Mouse (Mus musculus): ENCODE results near the gene Qrich1. TPM values are rescaled to one million over a fixed set of nuclear protein-coding genes. Genes with fewer than 3 reads are reported as not detected.

Qrich1 gene
- polyA plus RNA-seq, 1 experiment from 2014 or later, result 156 TPM

DNA sequence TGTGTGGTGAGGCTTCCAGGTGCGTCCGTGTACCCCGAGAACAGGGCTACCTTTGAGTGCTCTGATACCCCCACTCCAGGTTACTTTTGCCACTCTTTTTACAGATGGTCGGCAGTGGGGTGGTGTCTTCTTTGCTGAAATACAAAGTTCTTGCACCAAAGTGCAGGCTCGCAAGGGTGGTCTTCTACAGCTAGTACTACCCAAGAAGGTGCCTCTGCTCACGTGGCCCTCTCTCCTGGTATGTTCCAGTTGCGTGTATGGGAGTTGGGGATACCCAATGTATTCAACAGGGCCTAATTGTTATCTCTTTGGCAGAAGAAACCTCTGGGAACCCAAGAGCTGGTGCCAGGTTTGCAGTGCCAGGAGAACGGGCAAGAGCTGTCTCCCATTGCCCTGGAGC lies 23.4 kb upstream of the Qrich1 start:
- Histone ChIP-seq H3K9me3 (no peaks in the 10 kb centered on the region), H3K9ac (replicated peaks) (no peak overlapping the region), H3K4me2 (no peak overlapping the region), H3K27me3 (no peaks in the 10 kb centered on the region), H3K36me3 (peaks cover 82% of the 10 kb centered on the region), H3K4me1 (replicated peaks) (peaks cover 26% of the 10 kb centered on the region), H3K4me3 (replicated peaks) (no peak overlapping the region), H3K27ac (no peak overlapping the region)
- 95% methylated on average over 8 of the region's 8 CpGs for WGBS
- ATAC-seq (ENCODE audit: insufficient number of reproducible peaks, insufficient read depth, low FRiP score, low TSS enrichment, low read depth), result no peak

DNA sequence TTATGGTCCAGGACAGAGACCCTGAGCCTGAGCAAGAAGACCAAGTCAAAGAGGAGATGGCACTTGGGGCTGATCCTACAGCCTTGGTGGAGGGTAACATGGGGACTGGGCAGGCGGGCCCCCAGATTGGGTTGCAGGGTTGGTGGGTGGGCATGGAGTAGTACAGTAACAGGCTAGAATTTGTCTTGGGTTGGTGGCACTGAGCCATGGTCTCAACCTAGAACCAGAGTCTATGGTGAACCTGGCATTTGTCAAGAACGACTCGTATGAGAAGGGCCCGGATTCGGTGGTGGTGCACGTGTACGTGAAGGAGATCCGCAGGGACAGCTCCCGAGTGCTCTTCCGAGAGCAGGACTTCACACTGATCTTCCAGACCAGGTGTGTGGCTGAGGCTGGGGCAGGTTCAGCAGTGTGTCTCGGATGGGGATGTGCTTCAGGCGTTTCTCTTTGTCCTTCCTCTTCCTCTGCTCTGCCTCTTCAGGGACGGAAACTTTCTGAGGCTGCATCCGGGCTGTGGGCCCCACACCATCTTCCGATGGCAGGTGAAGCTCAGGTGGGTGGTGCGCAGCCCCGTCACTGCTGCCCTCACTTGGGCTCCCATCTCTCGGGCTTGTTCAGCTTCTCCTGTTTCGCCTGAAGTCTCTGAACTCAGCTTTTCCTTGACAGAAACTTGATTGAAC lies 22.3 kb upstream of the Qrich1 start:
- peaks cover 25% of the 10 kb centered on the region for H3K4me1 ChIP-seq (replicated peaks)
- no peaks in the 10 kb centered on the region for H3K9me3 ChIP-seq
- 94% methylated on average over 19 of the region's 19 CpGs for WGBS
- H3K27me3 ChIP-seq, result no peaks in the 10 kb centered on the region
- no peak overlapping the region for H3K4me2 ChIP-seq
- no peak overlapping the region for H3K4me3 ChIP-seq (replicated peaks)
- no peak for ATAC-seq (ENCODE audit: insufficient number of reproducible peaks, insufficient read depth, low FRiP score, low TSS enrichment, low read depth)
- H3K36me3 ChIP-seq, result peaks cover 82% of the 10 kb centered on the region
- H3K27ac ChIP-seq, result no peak overlapping the region
- no peak overlapping the region for H3K9ac ChIP-seq (replicated peaks)

- no peak overlapping the region for H3K4me2 ChIP-seq
- H3K27me3 ChIP-seq, result no peaks in the 10 kb centered on the region
- no peaks in the 10 kb centered on the region for H3K9me3 ChIP-seq
- ATAC-seq (ENCODE audit: insufficient number of reproducible peaks, insufficient read depth, low FRiP score, low TSS enrichment, low read depth), result no peak
- H3K36me3 ChIP-seq, result peaks cover 82% of the 10 kb centered on the region
- 87% methylated on average over 10 of the region's 10 CpGs for WGBS
- peaks cover 19% of the 10 kb centered on the region for H3K4me1 ChIP-seq (replicated peaks)
- H3K9ac ChIP-seq (replicated peaks), result no peak overlapping the region
- no peak overlapping the region for H3K27ac ChIP-seq
- no peak overlapping the region for H3K4me3 ChIP-seq (replicated peaks)
Measured at GRCm38 (mm10) chr9:108494905-108495304, 21.7 kb upstream of the Qrich1 start.

DNA sequence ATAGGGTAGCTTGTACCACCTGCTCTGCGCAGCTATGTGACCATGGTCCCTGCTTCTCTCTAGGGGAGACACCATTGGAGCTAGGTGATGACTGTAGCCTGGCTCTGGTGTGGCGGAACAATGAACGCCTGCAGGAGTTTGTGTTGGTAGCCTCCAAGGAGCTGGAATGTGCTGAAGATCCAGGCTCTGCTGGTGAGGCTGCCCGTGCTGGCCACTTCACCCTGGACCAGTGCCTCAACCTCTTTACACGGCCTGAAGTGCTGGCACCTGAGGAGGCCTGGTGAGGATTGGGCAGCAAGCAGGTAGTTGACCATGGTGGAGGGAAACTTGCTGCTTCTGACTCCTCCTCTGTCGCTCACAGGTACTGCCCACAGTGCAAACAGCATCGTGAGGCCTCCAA lies 17.4 kb upstream of the Qrich1 start:
- Histone ChIP-seq H3K36me3 (peaks cover 95% of the 10 kb centered on the region), H3K27me3 (no peaks in the 10 kb centered on the region), H3K4me1 (replicated peaks) (no peaks in the 10 kb centered on the region), H3K4me2 (no peak overlapping the region), H3K9me3 (no peaks in the 10 kb centered on the region), H3K4me3 (replicated peaks) (no peak overlapping the region), H3K9ac (replicated peaks) (no peak overlapping the region), H3K27ac (no peak overlapping the region)
- no peak for ATAC-seq (ENCODE audit: insufficient number of reproducible peaks, insufficient read depth, low FRiP score, low TSS enrichment, low read depth)
- WGBS, result 94% methylated on average over 7 of the region's 7 CpGs

DNA sequence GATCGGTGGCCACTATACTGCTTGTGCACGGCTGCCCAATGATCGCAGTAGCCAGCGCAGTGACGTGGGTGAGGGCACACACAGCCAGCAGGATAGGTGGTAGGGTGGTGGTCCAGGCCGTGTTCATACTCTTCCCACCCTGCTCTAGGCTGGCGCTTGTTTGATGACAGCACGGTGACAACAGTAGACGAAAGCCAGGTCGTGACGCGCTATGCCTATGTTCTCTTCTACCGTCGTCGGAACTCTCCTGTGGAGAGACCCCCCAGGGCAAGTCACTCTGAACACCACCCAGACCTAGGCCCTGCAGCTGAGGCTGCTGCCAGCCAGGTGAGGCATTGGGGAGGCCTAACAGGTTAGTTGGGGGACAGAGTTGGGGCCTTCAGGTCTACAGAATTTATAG lies 16.7 kb upstream of the Qrich1 start:
- H3K27me3 ChIP-seq, result no peaks in the 10 kb centered on the region
- H3K4me2 ChIP-seq, result no peak overlapping the region
- peaks cover 88% of the 10 kb centered on the region for H3K36me3 ChIP-seq
- 93% methylated on average over 15 of the region's 15 CpGs for WGBS
- ATAC-seq (ENCODE audit: insufficient number of reproducible peaks, insufficient read depth, low FRiP score, low TSS enrichment, low read depth), result no peak
- H3K4me1 ChIP-seq (replicated peaks), result no peaks in the 10 kb centered on the region
- H3K27ac ChIP-seq, result no peak overlapping the region
- no peak overlapping the region for H3K4me3 ChIP-seq (replicated peaks)
- H3K9ac ChIP-seq (replicated peaks), result no peak overlapping the region
- no peaks in the 10 kb centered on the region for H3K9me3 ChIP-seq

DNA sequence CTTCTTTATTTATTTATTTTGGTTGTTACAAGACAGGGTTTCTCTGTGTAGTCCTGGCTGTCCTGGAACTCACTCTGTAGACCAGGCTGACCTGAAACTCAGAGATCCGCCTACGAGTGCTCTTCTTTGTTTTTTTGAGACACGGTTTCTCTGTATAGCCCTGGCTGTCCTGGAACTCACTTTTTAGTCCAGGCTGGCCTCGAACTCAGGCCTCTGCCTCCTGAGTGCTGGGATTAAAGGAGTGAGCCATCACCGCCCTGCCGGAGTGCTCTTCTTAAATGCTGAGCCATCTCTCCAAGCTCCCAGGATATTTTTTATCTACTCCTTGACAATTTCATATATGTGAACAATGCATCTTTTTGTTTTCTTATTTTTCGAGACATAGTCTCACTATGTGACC lies 9.7 kb upstream of the Qrich1 start:
- Histone ChIP-seq H3K4me3 (replicated peaks) (peak overlapping the region; percentile 78), H3K4me2 (peak overlapping the region; percentile 92), H3K9me3 (no peaks in the 10 kb centered on the region), H3K4me1 (replicated peaks) (peaks cover 14% of the 10 kb centered on the region), H3K27ac (peak overlapping the region; percentile 69; the same call in 1 of the 2 replicates), H3K36me3 (peaks cover 47% of the 10 kb centered on the region), H3K27me3 (no peaks in the 10 kb centered on the region), H3K9ac (replicated peaks) (no peak overlapping the region)
- WGBS, result 85% methylated on average over 7 of the region's 7 CpGs
- ATAC-seq (ENCODE audit: insufficient number of reproducible peaks, insufficient read depth, low FRiP score, low TSS enrichment, low read depth), result no peak

GRCm38 (mm10) chr9:108507619-108508434 lies 8.8 kb upstream of the Qrich1 start, which contains the start of gene Qars:
Gene Qars (plus strand): TSS chr9:108507706.
- Histone ChIP-seq H3K4me2 (peak within 1 kb of the TSS; percentile 92), H3K27ac (peak within 1 kb of the TSS; percentile 76), H3K36me3 (peaks cover 47% of the 10 kb centered on the region), H3K9me3 (no peaks in the 10 kb centered on the region), H3K4me3 (replicated peaks) (peak within 1 kb of the TSS; percentile 78), H3K4me1 (replicated peaks) (peaks cover 14% of the 10 kb centered on the region), H3K27me3 (no peaks in the 10 kb centered on the region), H3K9ac (replicated peaks) (peak within 1 kb of the TSS; percentile 81)
- peak; percentile 94 for ATAC-seq (ENCODE audit: insufficient number of reproducible peaks, insufficient read depth, low FRiP score, low TSS enrichment, low read depth)
- WGBS, result under 1% methylated on average over 37 of the region's 37 CpGs

GRCm38 (mm10) chr9:108508776-108509175 lies 7.8 kb upstream of the Qrich1 start:
- Histone ChIP-seq H3K27me3 (no peaks in the 10 kb centered on the region), H3K4me1 (replicated peaks) (peaks cover 14% of the 10 kb centered on the region), H3K9ac (replicated peaks) (peak overlapping the region; percentile 81), H3K4me2 (peak overlapping the region; percentile 92), H3K36me3 (peaks cover 48% of the 10 kb centered on the region), H3K4me3 (replicated peaks) (peak overlapping the region; percentile 78), H3K27ac (no peak overlapping the region), H3K9me3 (no peaks in the 10 kb centered on the region)
- WGBS, result 85% methylated on average over 7 of the region's 7 CpGs
- ATAC-seq (ENCODE audit: insufficient number of reproducible peaks, insufficient read depth, low FRiP score, low TSS enrichment, low read depth), result no peak

GRCm38 (mm10) chr9:108517253-108517930 lies 786 bp downstream of the Qrich1 start:
- under 1% methylated on average over 78 of the region's 95 CpGs for WGBS

DNA sequence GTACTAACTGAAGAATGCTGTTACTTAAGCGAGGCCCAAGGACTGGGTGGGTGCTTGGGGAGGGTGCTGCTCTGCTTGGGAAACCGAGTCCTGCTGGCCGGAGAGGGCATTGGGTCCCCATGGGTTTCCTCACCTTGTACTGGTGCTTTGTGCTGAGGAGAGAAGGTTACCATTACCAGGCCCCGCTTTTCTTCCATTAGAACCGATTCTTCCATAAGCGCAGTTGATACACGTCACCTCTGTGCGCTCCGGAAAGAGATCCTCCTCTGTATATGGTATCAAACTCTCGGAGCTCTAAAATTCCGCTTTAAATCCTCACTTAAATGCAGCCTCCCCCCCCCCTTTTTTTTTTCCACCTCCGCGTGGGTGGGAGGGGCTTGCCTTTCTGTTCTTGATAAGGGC lies 1.3 kb downstream of the Qrich1 start:
- Histone ChIP-seq H3K4me2 (peak overlapping the region; percentile 56), H3K9me3 (no peaks in the 10 kb centered on the region), H3K4me1 (replicated peaks) (peaks cover 24% of the 10 kb centered on the region), H3K4me3 (replicated peaks) (peak overlapping the region; percentile 63), H3K27ac (peak overlapping the region; percentile 99), H3K9ac (replicated peaks) (peak overlapping the region; percentile 97), H3K36me3 (peaks cover 40% of the 10 kb centered on the region), H3K27me3 (no peaks in the 10 kb centered on the region)
- peak; percentile 11; the same call in 1 of the 2 replicates for ATAC-seq (ENCODE audit: insufficient number of reproducible peaks, insufficient read depth, low FRiP score, low TSS enrichment, low read depth)
- 0% methylated on average over 13 of the region's 13 CpGs for WGBS

More at GRCm38 (mm10) chr9:108517253-108517930, 786 bp downstream of the Qrich1 start:
- peak overlapping the region; percentile 63 for H3K4me3 ChIP-seq (replicated peaks)
- peaks cover 42% of the 10 kb centered on the region for H3K36me3 ChIP-seq
- H3K9ac ChIP-seq (replicated peaks), result peak overlapping the region; percentile 97
- H3K27ac ChIP-seq, result peak overlapping the region; percentile 99
- H3K4me2 ChIP-seq, result peak overlapping the region; percentile 72
- H3K4me1 ChIP-seq (replicated peaks), result peaks cover 24% of the 10 kb centered on the region
- H3K9me3 ChIP-seq, result no peaks in the 10 kb centered on the region
- H3K27me3 ChIP-seq, result no peaks in the 10 kb centered on the region
- peak; percentile 65 for ATAC-seq (ENCODE audit: insufficient number of reproducible peaks, insufficient read depth, low FRiP score, low TSS enrichment, low read depth)

DNA sequence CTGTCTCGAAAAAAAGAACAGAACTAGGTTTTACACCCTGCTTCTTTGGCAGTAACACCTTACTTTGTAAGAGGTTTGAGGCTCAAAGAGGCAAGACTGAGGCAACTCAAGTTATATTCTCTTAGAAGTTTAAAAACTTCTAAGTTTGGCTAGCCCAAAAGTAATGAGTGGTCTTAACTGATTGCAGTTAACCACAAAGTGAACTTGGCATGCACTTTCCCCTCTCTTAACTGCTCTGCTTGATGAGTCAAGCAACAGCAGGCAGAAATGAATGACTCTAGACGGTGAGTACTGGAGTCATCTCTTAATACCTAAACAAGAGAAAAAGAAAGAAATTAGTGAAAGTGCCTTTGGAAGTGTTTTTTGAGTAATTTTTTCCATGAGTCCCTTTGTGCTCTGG lies 5.0 kb downstream of the Qrich1 start:
- no peaks in the 10 kb centered on the region for H3K27me3 ChIP-seq
- H3K9me3 ChIP-seq, result no peaks in the 10 kb centered on the region
- H3K27ac ChIP-seq, result no peak overlapping the region
- H3K4me2 ChIP-seq, result no peak overlapping the region
- no peak overlapping the region for H3K9ac ChIP-seq (replicated peaks)
- 88% methylated on average over 2 of the region's 2 CpGs for WGBS
- H3K36me3 ChIP-seq, result peaks cover 27% of the 10 kb centered on the region; the same call in 1 of the 2 replicates
- H3K4me1 ChIP-seq (replicated peaks), result peaks cover 15% of the 10 kb centered on the region
- ATAC-seq (ENCODE audit: insufficient number of reproducible peaks, insufficient read depth, low FRiP score, low TSS enrichment, low read depth), result no peak
- no peak overlapping the region for H3K4me3 ChIP-seq (replicated peaks)
